Mouse (Mus musculus): Measurements from ENCODE around the gene Gm13088.
"Not testable (repeated sequence)": the region's sequence is repeated elsewhere in the genome, so short reads cannot be mapped to it uniquely, and the experiment has no call there.

The Gm13088 gene

DNA sequence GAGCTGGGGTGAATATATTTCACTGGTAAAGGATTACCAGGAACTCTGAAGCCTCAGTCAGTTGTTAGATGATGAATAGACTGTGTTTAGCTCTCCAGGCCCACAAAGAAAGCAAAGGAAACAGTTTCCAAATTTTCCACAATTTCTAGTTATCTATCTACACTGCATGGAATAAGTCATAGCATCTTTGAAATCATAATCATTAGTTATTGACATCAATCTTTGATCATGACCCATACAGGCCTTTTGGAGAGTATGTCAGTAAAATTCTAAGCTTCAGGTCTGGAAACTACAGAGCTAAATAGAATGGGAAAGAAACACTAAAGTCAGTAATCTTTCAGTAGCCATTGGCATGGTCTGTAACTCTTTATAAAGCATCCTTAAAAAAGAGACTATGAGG is at the start of gene Gm13088:
Gm13088 (minus strand) TSS at position 101 of the 400 bp plus-strand sequence.
- DNase-seq, result not testable (repeated sequence)

DNA sequence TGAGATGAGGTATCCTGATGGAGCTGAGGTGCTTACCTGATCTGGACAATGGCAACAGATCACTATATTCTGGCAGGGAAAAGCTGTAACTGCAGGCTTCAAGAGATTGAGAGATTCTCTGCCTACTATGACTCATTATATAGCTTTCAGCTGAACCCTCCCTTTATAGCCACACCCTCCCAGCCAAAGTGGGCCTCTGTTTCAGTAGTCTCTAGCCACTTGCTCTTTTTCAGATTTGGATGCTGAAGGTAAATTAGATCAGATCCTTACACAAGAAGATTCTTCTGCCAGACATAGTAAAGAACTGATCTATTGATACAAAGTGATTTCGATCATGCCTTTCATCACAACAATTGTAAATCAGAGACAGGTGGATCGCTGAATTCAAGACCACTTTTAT is 45.6 kb upstream of the Gm13088 start, which contains the start of gene Gm13089:
Gm13089 (minus strand) TSS at position 101 of the 400 bp plus-strand sequence.
- DNase-seq, result no peak

DNA sequence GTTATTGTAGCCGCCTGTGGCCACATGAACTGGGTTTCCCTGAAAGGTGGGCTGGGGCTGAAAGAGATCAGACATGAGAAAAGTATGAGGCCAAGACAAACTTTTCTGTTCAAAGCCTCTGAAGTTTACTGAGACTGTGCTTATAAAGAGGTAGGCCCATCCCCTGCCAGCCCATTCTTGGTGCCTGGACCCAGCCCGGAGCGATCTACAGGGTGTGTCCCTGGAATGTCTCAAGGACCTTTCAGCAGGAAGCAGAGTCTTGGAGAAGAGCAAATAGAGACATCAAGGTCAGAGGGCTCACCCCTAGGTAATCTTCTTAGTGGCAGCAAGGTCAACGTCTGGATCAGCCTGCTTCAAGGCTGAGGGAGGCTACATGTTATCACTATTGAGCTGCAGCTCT is 38.9 kb downstream of the Gm13088 start:
- DNase-seq, result not testable (repeated sequence)

DNA sequence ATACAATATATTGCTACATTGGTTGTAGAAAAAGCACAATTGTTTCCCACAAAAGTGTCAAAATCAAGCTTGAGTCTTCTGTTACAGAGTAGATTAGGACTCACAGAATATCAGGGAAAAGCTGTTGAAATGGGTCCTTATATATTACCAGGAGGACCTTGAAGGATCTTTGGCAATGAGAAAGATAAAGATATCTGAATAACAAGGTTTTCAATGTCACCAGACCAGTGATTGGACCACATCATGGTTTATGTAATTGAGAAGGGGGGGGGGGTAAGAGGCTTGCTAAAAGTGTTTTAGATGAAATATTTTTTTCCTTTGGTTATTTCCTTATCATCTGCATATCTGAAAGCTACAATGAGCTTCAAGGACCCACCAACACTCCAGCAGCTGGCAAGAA is 42.3 kb downstream of the Gm13088 start, which contains the start of gene Gm13083:
Gm13083 (plus strand) TSS at position 301 of the 400 bp plus-strand sequence.
- not testable (repeated sequence) for DNase-seq

DNA sequence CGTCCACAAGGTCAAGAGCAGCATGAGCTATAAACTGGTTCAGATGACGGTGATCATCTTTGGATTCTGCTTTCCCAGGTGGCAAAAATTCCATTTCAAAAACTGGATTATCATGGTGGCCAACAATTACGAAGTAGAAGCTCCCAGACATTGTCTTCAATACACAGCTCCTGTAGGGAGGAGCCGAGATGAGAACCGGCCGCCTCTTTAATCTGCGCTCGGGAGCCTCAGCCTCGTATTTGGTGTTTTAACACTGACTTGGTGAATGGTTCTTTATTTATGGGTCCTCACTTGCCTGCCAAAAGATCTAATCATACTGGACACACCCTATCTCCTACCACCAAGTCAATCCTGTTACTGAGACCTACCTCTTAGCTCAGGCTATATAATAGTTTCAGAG is 45.1 kb downstream of the Gm13088 start:
- not testable (repeated sequence) for DNase-seq

Measured in cerebellum, postnatal 25 days (tissue).